Mouse (Mus musculus) thymus, adult 2 months (tissue): ENCODE data around the gene Zfp324.

Source experiments
- CTCF ChIP-seq: fragments of 200-500 bp; IDR thresholded peaks from 2 replicates; pipeline ENCODE4 v1.5.1; 2012; ENCODE audit warnings: mild to moderate bottlenecking, control low read depth, low read length, moderate library complexity, borderline replicate concordance; ENCODE audit not compliant: control insufficient read depth, poor library complexity, insufficient read depth; ENCODE audit errors: extremely low read depth
- POLR2A ChIP-seq: fragments of 200-500 bp; IDR thresholded peaks from 2 replicates; pipeline ENCODE4 v1.6.1; 2012; ENCODE audit warnings: mild to moderate bottlenecking, low read length, control low read depth, moderate library complexity; ENCODE audit not compliant: control insufficient read depth, poor library complexity, insufficient read depth; ENCODE audit errors: extremely low read depth

DNA sequence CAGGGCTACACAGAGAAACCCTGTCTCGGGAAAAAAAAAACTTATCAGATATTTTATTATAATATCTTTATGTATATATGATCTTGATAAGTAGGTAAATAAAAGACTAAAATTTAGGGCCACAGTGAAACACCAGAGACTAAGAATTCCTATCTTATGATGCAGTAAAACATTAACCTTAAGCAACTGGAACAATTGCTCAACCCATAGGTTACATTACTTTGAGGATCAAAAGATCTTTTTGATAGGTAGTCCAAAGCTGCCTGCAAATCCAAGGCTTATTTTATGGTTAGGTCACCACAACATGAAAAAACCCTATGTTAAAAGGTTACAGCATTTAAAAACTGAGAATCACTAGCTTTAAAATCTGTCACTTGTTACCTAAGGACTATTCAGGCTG is 35.9 kb downstream of the Zfp324 start:
- TF ChIP-seq POLR2A (no peak), CTCF (no peak)
